Mouse (Mus musculus) bone marrow macrophage, adult 2 months (primary cell): Measurements from ENCODE around the gene Them4.

Experiments
- CTCF ChIP-seq: IDR thresholded peaks from 2 replicates; pipeline ENCODE4 v1.5.1; 2012; ENCODE audit warnings: low read depth, mild to moderate bottlenecking, low read length, moderate library complexity
- POLR2A ChIP-seq: IDR thresholded peaks from 2 replicates; pipeline ENCODE4 v1.6.1; 2012; ENCODE audit warnings: mild to moderate bottlenecking, low read depth, low read length, borderline replicate concordance

- TF ChIP-seq POLR2A = no peak
- TF ChIP-seq CTCF = no peak
Observed at GRCm38 (mm10) chr3:94375146-94375545, 65.3 kb downstream of the Them4 start.
